Mouse (Mus musculus) cerebellum, adult 11 months (tissue): ENCODE data around the gene Mis12.

Experiments used
- DNase-seq: peaks from one replicate; pipeline ENCODE4 v3.0.0; 2022

Mis12 gene

GRCm38 (mm10) chr11:71018416-71019200 lies 803 bp upstream of the Mis12 start:
- no peak for DNase-seq

GRCm38 (mm10) chr11:71028280-71028679 lies 8.9 kb downstream of the Mis12 start:
- no peak for DNase-seq

DNA sequence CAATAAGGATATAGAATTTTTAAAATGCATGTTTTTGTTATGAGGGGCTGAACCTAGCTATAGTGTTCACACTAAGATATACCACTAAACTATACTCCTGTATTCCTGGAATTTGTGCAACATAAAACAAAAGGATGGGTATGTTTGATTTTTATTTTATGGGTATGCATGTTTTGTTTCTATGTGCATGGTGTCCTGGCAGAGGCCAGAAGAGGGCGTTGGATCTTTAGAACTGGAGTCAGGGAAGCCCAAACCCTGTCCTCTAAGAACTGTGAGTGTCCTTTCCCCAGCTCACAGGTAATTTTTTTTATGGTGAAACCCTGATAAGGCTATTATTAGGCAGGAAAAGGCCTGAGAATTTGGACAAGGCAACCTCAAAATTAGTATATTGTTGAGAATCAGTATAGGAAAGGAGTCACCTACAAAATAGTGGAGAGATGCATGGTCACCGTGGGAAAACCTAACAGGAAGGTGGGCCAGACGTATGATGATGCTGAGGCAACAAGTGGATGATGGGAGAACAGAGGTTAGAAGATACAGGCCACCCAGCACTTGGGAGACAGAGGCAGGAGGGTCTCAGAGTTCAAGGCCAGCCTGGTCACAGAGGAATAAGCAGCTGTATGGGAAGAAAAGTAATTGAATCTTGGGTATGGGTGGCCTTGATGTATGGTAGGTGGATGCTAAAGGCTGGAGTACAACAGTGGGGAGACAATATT lies 10.2 kb downstream of the Mis12 start:
- no peak for DNase-seq

- DNase-seq = no peak
Measured at GRCm38 (mm10) chr11:71032070-71032469, 12.7 kb downstream of the Mis12 start.

DNA sequence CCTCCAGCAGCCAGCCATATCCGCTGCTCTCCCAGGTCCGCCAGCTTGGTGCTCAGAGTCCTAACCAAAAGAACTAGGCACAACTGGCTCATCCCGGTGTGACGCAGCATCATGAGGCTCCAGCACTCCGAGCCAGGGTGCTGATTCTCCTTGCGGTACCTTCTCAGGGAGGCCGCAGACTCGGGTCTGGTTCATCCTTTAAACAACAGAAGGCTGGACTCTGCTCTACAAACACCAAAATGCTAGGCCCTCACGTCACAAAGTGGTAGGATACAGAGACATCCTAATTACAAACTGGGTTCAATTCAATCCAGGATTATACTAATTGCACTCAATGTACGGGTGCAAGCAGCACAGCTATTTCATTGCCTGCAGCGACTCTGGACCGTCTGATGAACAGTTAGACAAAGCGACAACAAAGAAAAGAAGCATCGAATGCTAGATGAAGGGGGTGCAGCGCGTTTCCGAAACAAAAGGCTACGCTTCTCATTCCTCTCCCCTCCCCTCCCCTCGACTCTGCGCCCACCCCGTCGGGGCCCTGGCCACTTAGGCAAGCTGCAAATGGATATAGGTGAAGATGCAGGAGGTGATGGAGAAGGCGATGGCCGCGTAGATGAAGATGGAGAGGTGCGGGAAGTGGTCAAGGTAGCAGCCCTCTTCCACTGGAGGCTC lies 13.2 kb downstream of the Mis12 start:
- no peak for DNase-seq

DNA sequence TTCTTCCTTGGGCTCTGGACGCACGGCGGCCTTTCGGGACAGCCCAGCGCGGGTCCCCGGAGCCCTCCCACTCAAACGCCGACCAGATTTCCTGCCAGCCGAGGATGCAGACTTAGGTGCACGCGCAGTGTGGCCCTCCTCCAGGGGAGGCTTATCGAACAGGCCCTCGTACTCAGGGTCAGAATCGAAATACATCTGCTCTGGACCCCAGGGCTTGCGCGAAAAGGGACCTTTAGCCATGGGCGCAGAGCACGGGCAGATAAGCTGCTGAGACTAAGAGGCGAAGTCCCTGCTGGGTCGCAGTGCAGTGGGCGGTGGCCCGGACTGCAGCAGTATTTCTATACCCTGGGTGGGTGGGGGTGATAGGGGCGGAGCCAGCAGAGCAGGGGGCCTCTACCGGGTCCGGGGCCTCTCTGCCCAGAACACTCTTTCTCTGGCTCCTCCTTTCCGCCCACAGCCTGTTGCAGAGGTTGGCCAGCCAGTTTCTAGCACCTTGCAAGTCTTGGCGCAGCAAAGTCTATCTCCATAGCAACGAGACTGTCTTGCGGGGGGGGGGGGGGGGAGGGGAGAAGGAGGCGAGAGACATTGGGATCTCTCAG lies 13.9 kb downstream of the Mis12 start, which contains the start of gene 6330403K07Rik:
Gene 6330403K07Rik, minus strand, starts transcription at position 351 of the 599 bp plus-strand sequence.
- DNase-seq = no peak

DNA sequence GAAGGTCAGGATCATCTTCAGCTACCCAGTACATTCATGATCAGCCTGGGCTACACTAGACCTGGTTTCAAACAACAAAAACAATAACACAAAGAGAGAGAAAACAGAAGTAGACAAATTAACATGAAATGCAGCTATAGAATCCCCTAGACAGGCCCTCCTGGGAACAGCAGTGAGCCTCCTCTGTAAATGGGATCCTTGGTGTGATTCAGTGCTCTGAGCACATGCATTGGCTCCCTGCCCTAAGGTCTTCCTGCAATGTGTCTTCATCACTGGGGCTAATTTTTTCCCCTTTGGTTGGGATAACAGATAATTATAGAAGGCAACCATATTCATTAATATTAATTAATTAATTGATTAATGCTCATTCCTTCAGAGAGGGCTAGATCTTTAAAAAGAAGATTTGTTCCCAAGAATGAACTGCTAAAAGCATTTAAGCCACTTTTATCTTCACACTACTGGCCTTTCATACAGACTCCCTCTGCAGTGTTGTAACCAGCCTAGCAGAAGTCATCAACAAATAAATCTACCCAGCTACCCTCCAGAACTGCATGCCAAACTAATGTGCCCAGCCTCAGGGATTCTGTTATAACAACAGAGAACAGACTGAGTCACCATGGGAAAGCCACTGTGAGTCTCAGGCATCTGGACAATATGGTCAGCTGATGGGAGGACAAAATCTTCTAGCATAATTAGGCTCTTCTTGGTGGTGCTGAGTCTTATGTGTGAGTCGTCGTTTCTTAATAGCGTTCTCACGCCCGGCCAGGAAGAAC lies 20.3 kb downstream of the Mis12 start:
- DNase-seq = no peak

DNA sequence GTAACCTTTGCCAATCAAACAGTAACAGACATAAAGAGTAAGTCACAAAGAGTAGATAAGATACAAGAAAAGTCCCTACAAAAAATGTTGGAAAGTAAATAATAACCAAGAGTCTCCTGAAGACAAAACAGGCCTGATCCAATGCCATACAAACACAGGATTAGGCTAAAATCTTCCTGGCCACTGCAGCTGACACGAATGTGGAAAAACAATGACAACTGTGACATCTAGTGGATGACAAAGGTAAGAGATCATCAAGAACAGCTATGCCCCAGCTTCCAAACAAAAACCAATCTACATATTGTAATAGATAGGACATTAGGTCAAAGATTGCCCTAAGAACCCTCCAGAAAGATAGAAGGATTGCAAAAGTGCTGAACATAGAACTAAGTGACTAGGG lies 33.1 kb downstream of the Mis12 start:
- DNase-seq = no peak

- DNase-seq = no peak
Measured at GRCm38 (mm10) chr11:71076342-71076741, 56.9 kb downstream of the Mis12 start.
